Mouse (Mus musculus): Measurements from ENCODE around the gene Ffar3. TPM values are rescaled to one million over a fixed set of nuclear protein-coding genes. Genes with fewer than 3 reads are reported as not detected.

Ffar3 gene
- total and polyA plus RNA-seq, 3 experiments, result not detected

- no peak for TF ChIP-seq POLR2A (IDR thresholded peaks at IDR 0.05; ENCODE audit: low read depth, low read length)
- no peak for TF ChIP-seq CHD1 (IDR thresholded peaks at IDR 0.05; ENCODE audit: low read depth, low read length)
- TF ChIP-seq MEF2A (IDR thresholded peaks at IDR 0.05; ENCODE audit: borderline replicate concordance, low read depth, low read length), result peak; percentile 77
- no peak for TF ChIP-seq UBTF (IDR thresholded peaks at IDR 0.05; ENCODE audit: low read depth, low read length)
- TF ChIP-seq HCFC1 (IDR thresholded peaks at IDR 0.05; ENCODE audit: low read depth, low read length), result no peak
- TF ChIP-seq POLR2AphosphoS2 (IDR thresholded peaks at IDR 0.05; ENCODE audit: low read depth, low read length), result no peak
- no peak for TF ChIP-seq MAFK (IDR thresholded peaks at IDR 0.05; ENCODE audit: insufficient replicate concordance, low read length)
- TF ChIP-seq NRF1 (IDR thresholded peaks at IDR 0.05; ENCODE audit: low read depth, low read length), result no peak
- TF ChIP-seq ZC3H11A (IDR thresholded peaks at IDR 0.05; ENCODE audit: low read depth, low read length), result no peak
- TF ChIP-seq RAD21 (IDR thresholded peaks at IDR 0.05; ENCODE audit: low read depth, low read length), result no peak
- no peak for TF ChIP-seq CTCF (conservative IDR thresholded peaks at IDR 0.05 in 1 of 2, IDR thresholded peaks at IDR 0.05 in 1 of 2; ENCODE audit: low read depth in 2 of 2, low read length in 2 of 2)
- TF ChIP-seq SMC3 (IDR thresholded peaks at IDR 0.05; ENCODE audit: low read depth, low read length), result no peak
- TF ChIP-seq RCOR1 (conservative IDR thresholded peaks at IDR 0.05; ENCODE audit: low read depth, low read length), result no peak
- 0 out of 2 replicates have a peak, but pooled peaks have one; percentile 32 for TF ChIP-seq BHLHE40 (IDR thresholded peaks at IDR 0.05; ENCODE audit: low read depth, low read length)
- TF ChIP-seq JUN (IDR thresholded peaks at IDR 0.05; ENCODE audit: insufficient read depth, low read depth, low read length), result no peak
- peak; percentile 73; the same call in 1 of the 2 replicates for TF ChIP-seq MXI1 (IDR thresholded peaks at IDR 0.05; ENCODE audit: low read depth, low read length)
- no peak for TF ChIP-seq NELFE (IDR thresholded peaks at IDR 0.05; ENCODE audit: low read depth, low read length)
- TF ChIP-seq KAT2A (IDR thresholded peaks at IDR 0.05; ENCODE audit: insufficient replicate concordance, low read length), result no peak
- TF ChIP-seq EP300 (IDR thresholded peaks at IDR 0.05; ENCODE audit: low read length), result peak; percentile 78
- peak; percentile 30; the same call in 1 of the 2 replicates for TF ChIP-seq CHD2 (IDR thresholded peaks at IDR 0.05; ENCODE audit: low read length)
- TF ChIP-seq TCF12 (IDR thresholded peaks at IDR 0.05; ENCODE audit: low read depth, low read length), result no peak
- peak; percentile 79; the same call in 1 of the 2 replicates for TF ChIP-seq IRF4 (IDR thresholded peaks at IDR 0.05; ENCODE audit: low read depth, low read length)
- TF ChIP-seq ZNF384 (IDR thresholded peaks at IDR 0.05; ENCODE audit: low read depth, low read length), result peak; percentile 88
- TF ChIP-seq ZKSCAN1 (IDR thresholded peaks at IDR 0.05; ENCODE audit: borderline replicate concordance, low read depth, low read length), result no peak
- TF ChIP-seq ELF1 (IDR thresholded peaks at IDR 0.05; ENCODE audit: low read depth, low read length), result no peak
- TF ChIP-seq GABPA (IDR thresholded peaks at IDR 0.05; ENCODE audit: insufficient replicate concordance, low read depth, low read length), result no peak
- TF ChIP-seq TBP (conservative IDR thresholded peaks at IDR 0.05; ENCODE audit: low read depth, low read length), result peak; percentile 71; the same call in 1 of the 2 replicates
- TF ChIP-seq USF1 (IDR thresholded peaks at IDR 0.05; ENCODE audit: low read depth, low read length), result peak; percentile 42
- TF ChIP-seq USF2 (conservative IDR thresholded peaks at IDR 0.05; ENCODE audit: low read depth, low read length), result peak; percentile 44; the same call in 1 of the 2 replicates
- TF ChIP-seq JUND (conservative IDR thresholded peaks at IDR 0.05; ENCODE audit: low read depth, low read length), result no peak
- TF ChIP-seq ZMIZ1 (IDR thresholded peaks at IDR 0.05; ENCODE audit: low read depth, low read length), result no peak
- peak; percentile 93 for TF ChIP-seq MAX (IDR thresholded peaks at IDR 0.05; ENCODE audit: low read length)
- no peak for TF ChIP-seq E2F4 (IDR thresholded peaks at IDR 0.05; ENCODE audit: insufficient replicate concordance, low read depth, low read length)
- TF ChIP-seq MYC (IDR thresholded peaks at IDR 0.05; ENCODE audit: low read depth, low read length), result peak; percentile 93
- TF ChIP-seq MAZ (IDR thresholded peaks at IDR 0.05; ENCODE audit: low read depth, low read length), result no peak
- TF ChIP-seq ETS1 (conservative IDR thresholded peaks at IDR 0.05; ENCODE audit: low read depth, low read length), result peak; percentile 51
- no peak for TF ChIP-seq SIN3A (IDR thresholded peaks at IDR 0.05; ENCODE audit: low read length)
- TF ChIP-seq PAX5 (IDR thresholded peaks at IDR 0.05; ENCODE audit: low read length), result no peak
- DNase-seq (ENCODE audit: extremely low read depth), result peak; percentile 84
- Histone ChIP-seq H3K4me1 (ENCODE audit: control insufficient read depth in 1 of 2, insufficient read depth in 2 of 2) (peaks cover 12 to 38% of the 10 kb centered on the region in 2 experiments; a peak in 3 of 4 replicates), H3K9me3 (replicated peaks; ENCODE audit: low read length) (no peaks in the 10 kb centered on the region), H3K4me3 (replicated peaks in 1 of 3; ENCODE audit: low read depth in 2 of 3, low read length in 2 of 3, poor library complexity in 1 of 3) (no peak overlapping the region), H3K4me2 (ENCODE audit: insufficient read depth, low read depth, poor library complexity, severe bottlenecking) (no peak overlapping the region), H3K27me3 (replicated peaks) (no peaks in the 10 kb centered on the region), H3K79me2 (replicated peaks; ENCODE audit: control insufficient read depth, extremely low read depth, insufficient read depth, poor library complexity, severe bottlenecking) (no peaks in the 10 kb centered on the region), H3K9ac (ENCODE audit: insufficient read depth, low read depth) (no peak overlapping the region), H3K36me3 (replicated peaks in 1 of 2; ENCODE audit: control insufficient read depth in 1 of 2, insufficient read depth in 1 of 2, low read length in 1 of 2) (no peaks in the 10 kb centered on the region), H3K27ac (ENCODE audit: insufficient read depth, low read depth) (no peak overlapping the region)
- dilution Hi-C loops (cut with MboI; ENCODE audit: extremely low pct_ligation_motif_present, extremely low pct_unique_long_range_greater_than_20kb, low sequenced_read_pairs), result no loop called here
- in situ Hi-C loops (cut with MboI; ENCODE audit: low pct_ligation_motif_present, low pct_unique_long_range_greater_than_20kb, low sequenced_read_pairs), result no loop called here
Observed at GRCm38 (mm10) chr7:30842092-30842491, 13.9 kb downstream of the Ffar3 start.
